Mouse (Mus musculus): ENCODE results near the gene Slc39a5. TPM values are rescaled to one million over a fixed set of nuclear protein-coding genes. Genes with fewer than 3 reads are reported as not detected.

The Slc39a5 gene
- polyA plus RNA-seq, 1 experiment from 2014 or later: not detected

DNA sequence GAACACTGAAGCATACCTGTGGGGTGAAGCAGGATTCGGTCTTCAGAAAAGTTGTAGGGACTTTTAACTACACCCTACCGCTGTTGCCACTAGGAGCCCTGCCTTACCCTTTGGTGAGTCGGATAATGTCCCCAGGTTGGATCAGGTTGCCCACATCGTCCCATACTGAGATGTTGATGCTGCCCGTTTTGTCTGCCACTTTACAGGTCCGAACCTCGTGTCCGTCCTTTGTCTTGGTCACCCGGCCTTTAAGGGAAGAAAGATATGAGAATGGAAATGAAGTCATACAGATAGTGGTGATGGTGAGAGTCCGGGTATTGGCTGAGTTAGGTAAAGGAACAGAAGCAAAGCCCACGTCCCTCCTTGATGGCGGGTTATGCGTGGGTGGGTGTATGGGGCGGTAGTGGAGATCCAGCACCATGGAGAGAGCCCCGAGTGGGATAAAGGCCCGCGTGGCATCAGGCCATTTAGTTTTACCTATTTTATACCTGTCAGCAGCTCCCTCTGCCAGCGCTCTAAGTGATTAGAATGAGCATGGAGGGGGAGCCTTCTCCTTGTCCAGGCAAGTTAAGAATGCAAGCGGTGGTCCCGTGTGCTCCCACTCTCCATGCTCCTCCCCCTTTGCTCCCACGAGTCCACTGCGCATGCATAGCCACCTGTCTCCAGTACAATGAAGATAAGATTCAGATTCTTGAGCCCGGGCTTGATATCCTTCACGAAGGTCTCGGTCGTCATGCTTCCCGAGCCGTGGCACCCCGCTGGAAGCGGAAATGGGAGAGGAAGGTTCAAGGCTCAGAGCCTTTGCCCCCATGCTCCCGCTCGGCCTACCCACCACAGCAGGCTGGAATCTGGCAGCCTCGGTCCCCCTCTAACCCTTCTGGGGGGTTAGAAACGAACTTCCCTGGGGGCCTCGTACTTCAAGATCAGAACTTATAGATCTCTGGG is 7.8 kb upstream of the Slc39a5 start:
- peak overlapping the region; percentile 96 for H3K4me2 ChIP-seq (ENCODE audit: low read depth, low read length, severe bottlenecking)
- H3K27me3 ChIP-seq (ENCODE audit: control insufficient read depth, insufficient read depth, low read length): no peaks in the 10 kb centered on the region
- ATAC-seq (replicated peaks; ENCODE audit: low FRiP score) (peak; percentile 13; the same call in 1 of the 2 replicates), DNase-seq (ENCODE audit: low spot score) (peak; percentile 69)
- H3K9ac ChIP-seq (ENCODE audit: low read length): peak overlapping the region; percentile 96
- peak overlapping the region; percentile 93 for H3K4me3 ChIP-seq (ENCODE audit: low read depth, low read length)
- peak overlapping the region; percentile 82 for H3K27ac ChIP-seq (ENCODE audit: low read depth, low read length)
- H3K36me3 ChIP-seq (ENCODE audit: control insufficient read depth, insufficient read depth, low read length): no peaks in the 10 kb centered on the region
- H3K4me1 ChIP-seq (replicated peaks; ENCODE audit: control insufficient read depth, insufficient read depth, low read length): peaks cover 13% of the 10 kb centered on the region
- no peaks in the 10 kb centered on the region for H3K9me3 ChIP-seq (ENCODE audit: control insufficient read depth, low read length)
- 19% methylated on average over 35 of the region's 35 CpGs for WGBS

DNA sequence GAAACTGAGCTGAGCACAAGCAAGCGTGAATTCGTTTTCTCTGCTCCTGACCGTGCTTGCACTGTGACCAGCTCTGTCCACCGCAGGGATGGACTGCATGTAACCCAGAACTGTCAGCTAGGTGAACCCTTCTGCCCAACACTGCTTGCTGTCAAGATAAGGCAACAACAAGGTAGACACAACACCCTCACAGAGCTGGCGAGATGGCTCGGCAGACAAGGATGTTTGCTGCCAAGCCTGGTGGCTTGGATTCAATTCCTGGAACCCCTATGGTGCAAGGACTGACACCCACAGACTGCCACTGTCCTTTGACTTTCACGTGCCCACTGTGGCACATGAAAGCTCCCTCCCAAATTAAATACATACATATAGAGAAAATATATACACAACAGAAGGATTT is 2.9 kb upstream of the Slc39a5 start:
- H3K27me3 ChIP-seq (ENCODE audit: control insufficient read depth, insufficient read depth, low read length): no peaks in the 10 kb centered on the region
- no peak overlapping the region for H3K4me3 ChIP-seq (ENCODE audit: low read depth, low read length)
- ATAC-seq (replicated peaks; ENCODE audit: low FRiP score): no peak
- no peak for DNase-seq (ENCODE audit: low spot score)
- 88% methylated on average over 7 of the region's 7 CpGs for WGBS
- H3K27ac ChIP-seq (ENCODE audit: low read depth, low read length): no peak overlapping the region
- no peaks in the 10 kb centered on the region for H3K36me3 ChIP-seq (ENCODE audit: control insufficient read depth, insufficient read depth, low read length)
- H3K4me1 ChIP-seq (replicated peaks; ENCODE audit: control insufficient read depth, insufficient read depth, low read length): no peaks in the 10 kb centered on the region; the same call in 1 of the 2 replicates
- H3K4me2 ChIP-seq (ENCODE audit: low read depth, low read length, severe bottlenecking): no peak overlapping the region
- H3K9me3 ChIP-seq (ENCODE audit: control insufficient read depth, low read length): no peaks in the 10 kb centered on the region
- no peak overlapping the region for H3K9ac ChIP-seq (ENCODE audit: low read length)

DNA sequence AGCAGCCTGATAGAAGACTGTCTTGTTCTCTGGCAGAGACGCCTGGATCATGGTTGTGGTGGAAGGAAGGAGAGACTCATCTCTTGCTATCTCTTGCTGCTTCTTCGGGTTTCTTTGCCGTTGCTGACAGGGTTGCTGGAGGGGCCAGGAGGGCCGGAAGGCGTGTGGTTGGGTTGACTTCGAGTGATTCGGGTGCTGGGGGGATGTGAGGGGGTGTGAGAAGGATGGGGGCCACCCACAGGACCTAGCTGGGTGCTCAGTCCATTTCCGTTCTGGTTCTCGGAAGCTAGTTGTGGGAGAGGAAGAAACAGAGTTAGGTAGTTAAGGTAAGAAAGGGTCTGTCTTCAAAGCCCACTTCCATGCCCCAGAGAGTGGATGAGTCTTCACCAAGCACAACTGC is 609 bp upstream of the Slc39a5 start:
- WGBS: 85% methylated on average over 9 of the region's 9 CpGs
- ATAC-seq (replicated peaks; ENCODE audit: low FRiP score): no peak

GRCm38 (mm10) chr10:128400338-128400737 is 691 bp downstream of the Slc39a5 start:
- Histone ChIP-seq H3K36me3 (ENCODE audit: control insufficient read depth, insufficient read depth, low read length) (no peaks in the 10 kb centered on the region), H3K9ac (ENCODE audit: low read length) (no peak overlapping the region)

More for the DNA sequence above, 609 bp upstream of the Slc39a5 start:
- H3K9me3 ChIP-seq (ENCODE audit: control insufficient read depth, low read length): no peaks in the 10 kb centered on the region
- H3K4me2 ChIP-seq (ENCODE audit: low read depth, low read length, severe bottlenecking): no peak overlapping the region
- H3K4me1 ChIP-seq (replicated peaks; ENCODE audit: control insufficient read depth, insufficient read depth, low read length): no peaks in the 10 kb centered on the region
- no peaks in the 10 kb centered on the region for H3K36me3 ChIP-seq (ENCODE audit: control insufficient read depth, insufficient read depth, low read length)
- no peak overlapping the region for H3K27ac ChIP-seq (ENCODE audit: low read depth, low read length)
- DNase-seq (ENCODE audit: low spot score): no peak
- H3K9ac ChIP-seq (ENCODE audit: low read length): no peak overlapping the region
- no peak overlapping the region for H3K4me3 ChIP-seq (ENCODE audit: low read depth, low read length)
- no peaks in the 10 kb centered on the region for H3K27me3 ChIP-seq (ENCODE audit: control insufficient read depth, insufficient read depth, low read length)

GRCm38 (mm10) chr10:128397466-128397865 is 3.6 kb downstream of the Slc39a5 start:
- no peaks in the 10 kb centered on the region for H3K9me3 ChIP-seq (ENCODE audit: control insufficient read depth, low read length)
- ATAC-seq (replicated peaks; ENCODE audit: low FRiP score): no peak
- 61% methylated on average over 7 of the region's 7 CpGs for WGBS
- no peaks in the 10 kb centered on the region for H3K36me3 ChIP-seq (ENCODE audit: control insufficient read depth, insufficient read depth, low read length)
- H3K27ac ChIP-seq (ENCODE audit: low read depth, low read length): no peak overlapping the region
- no peaks in the 10 kb centered on the region for H3K27me3 ChIP-seq (ENCODE audit: control insufficient read depth, insufficient read depth, low read length)
- no peak overlapping the region for H3K4me2 ChIP-seq (ENCODE audit: low read depth, low read length, severe bottlenecking)
- no peak for DNase-seq (ENCODE audit: low spot score)
- H3K4me3 ChIP-seq (ENCODE audit: low read depth, low read length): no peak overlapping the region
- no peaks in the 10 kb centered on the region for H3K4me1 ChIP-seq (replicated peaks; ENCODE audit: control insufficient read depth, insufficient read depth, low read length)
- no peak overlapping the region for H3K9ac ChIP-seq (ENCODE audit: low read length)

More at GRCm38 (mm10) chr10:128400338-128400737, 691 bp downstream of the Slc39a5 start:
- 32% methylated on average over 5 of the region's 5 CpGs for WGBS
- ATAC-seq (replicated peaks; ENCODE audit: low FRiP score) (no peak), DNase-seq (ENCODE audit: low spot score) (no peak)
- H3K4me2 ChIP-seq (ENCODE audit: low read depth, low read length, severe bottlenecking): no peak overlapping the region
- no peak overlapping the region for H3K4me3 ChIP-seq (ENCODE audit: low read depth, low read length)
- H3K4me1 ChIP-seq (replicated peaks; ENCODE audit: control insufficient read depth, insufficient read depth, low read length): no peaks in the 10 kb centered on the region
- no peaks in the 10 kb centered on the region for H3K27me3 ChIP-seq (ENCODE audit: control insufficient read depth, insufficient read depth, low read length)
- H3K9me3 ChIP-seq (ENCODE audit: control insufficient read depth, low read length): no peaks in the 10 kb centered on the region
- no peak overlapping the region for H3K27ac ChIP-seq (ENCODE audit: low read depth, low read length)

DNA sequence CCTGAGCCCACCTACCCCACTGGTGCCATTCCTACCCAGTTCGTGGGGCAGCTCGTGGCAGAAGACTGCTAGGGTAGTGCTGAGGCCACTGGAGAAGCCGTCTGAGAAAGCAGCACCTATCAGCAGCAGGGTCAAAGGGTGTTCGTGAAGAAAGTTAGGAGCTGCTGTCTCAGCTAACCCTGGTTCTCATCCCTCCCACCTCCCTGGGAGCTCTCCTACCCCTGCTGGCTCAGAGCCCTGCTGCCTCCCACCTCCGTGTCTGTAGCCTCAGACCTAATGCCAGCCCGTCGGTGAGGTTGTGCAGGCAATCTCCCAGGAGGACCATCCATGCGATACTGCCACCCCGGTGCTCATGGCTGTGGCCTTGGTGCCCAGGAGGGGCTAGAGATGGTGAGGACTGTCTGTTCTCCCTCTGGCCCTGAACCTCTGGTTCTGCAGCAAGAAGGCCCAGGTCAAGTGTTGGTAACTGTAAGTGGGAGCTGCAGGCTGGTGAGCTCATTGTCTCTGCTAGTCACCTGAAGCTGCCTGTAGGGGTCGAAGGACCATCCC is 4.2 kb downstream of the Slc39a5 start:
- H3K27me3 ChIP-seq (ENCODE audit: control insufficient read depth, insufficient read depth, low read length): no peaks in the 10 kb centered on the region
- peaks cover 2% of the 10 kb centered on the region for H3K36me3 ChIP-seq (ENCODE audit: control insufficient read depth, insufficient read depth, low read length)
- ATAC-seq (replicated peaks; ENCODE audit: low FRiP score) (no peak), DNase-seq (ENCODE audit: low spot score) (no peak)
- no peaks in the 10 kb centered on the region for H3K4me1 ChIP-seq (replicated peaks; ENCODE audit: control insufficient read depth, insufficient read depth, low read length)
- no peak overlapping the region for H3K9ac ChIP-seq (ENCODE audit: low read length)
- no peak overlapping the region for H3K4me2 ChIP-seq (ENCODE audit: low read depth, low read length, severe bottlenecking)
- H3K27ac ChIP-seq (ENCODE audit: low read depth, low read length): no peak overlapping the region
- H3K4me3 ChIP-seq (ENCODE audit: low read depth, low read length): no peak overlapping the region
- no peaks in the 10 kb centered on the region for H3K9me3 ChIP-seq (ENCODE audit: control insufficient read depth, low read length)
- WGBS: 78% methylated on average over 10 of the region's 10 CpGs

DNA sequence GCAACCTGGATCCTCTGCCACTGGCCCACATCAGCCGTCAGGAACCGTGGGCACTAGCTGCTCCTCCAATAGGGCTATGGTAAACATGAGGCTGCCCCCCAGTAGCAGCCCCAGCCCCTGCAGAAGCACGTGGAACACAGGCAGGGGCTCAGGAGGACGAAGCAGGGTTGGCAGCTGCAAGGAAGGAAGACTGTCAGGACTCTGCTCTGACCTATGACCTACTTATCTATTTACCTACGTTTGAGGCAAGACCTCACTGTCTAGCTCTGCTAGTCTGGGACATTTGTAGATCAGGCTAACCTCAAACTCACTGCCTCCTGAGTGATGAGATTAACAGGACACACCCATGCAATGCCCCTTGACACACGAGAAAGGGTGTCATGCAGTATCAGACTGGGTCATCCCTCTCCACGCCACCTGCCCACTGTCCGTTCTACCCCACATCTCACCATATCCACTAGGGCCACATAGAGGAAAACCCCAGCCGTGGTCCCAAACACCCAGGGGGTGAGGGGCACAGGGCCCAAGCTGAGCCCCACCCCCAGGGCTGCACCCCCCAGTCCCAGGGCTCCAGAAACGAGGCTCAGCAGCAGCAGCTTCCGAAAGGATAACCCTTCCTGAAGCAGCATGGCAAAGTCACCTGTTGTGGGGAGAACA is 4.9 kb downstream of the Slc39a5 start:
- no peak overlapping the region for H3K4me2 ChIP-seq (ENCODE audit: low read depth, low read length, severe bottlenecking)
- H3K27ac ChIP-seq (ENCODE audit: low read depth, low read length): no peak overlapping the region
- H3K9me3 ChIP-seq (ENCODE audit: control insufficient read depth, low read length): no peaks in the 10 kb centered on the region
- H3K4me3 ChIP-seq (ENCODE audit: low read depth, low read length): no peak overlapping the region
- H3K27me3 ChIP-seq (ENCODE audit: control insufficient read depth, insufficient read depth, low read length): no peaks in the 10 kb centered on the region
- H3K4me1 ChIP-seq (replicated peaks; ENCODE audit: control insufficient read depth, insufficient read depth, low read length): no peaks in the 10 kb centered on the region
- no peak for DNase-seq (ENCODE audit: low spot score)
- ATAC-seq (replicated peaks; ENCODE audit: low FRiP score): no peak
- 76% methylated on average over 11 of the region's 11 CpGs for WGBS
- peaks cover 2% of the 10 kb centered on the region for H3K36me3 ChIP-seq (ENCODE audit: control insufficient read depth, insufficient read depth, low read length)
- no peak overlapping the region for H3K9ac ChIP-seq (ENCODE audit: low read length)

DNA sequence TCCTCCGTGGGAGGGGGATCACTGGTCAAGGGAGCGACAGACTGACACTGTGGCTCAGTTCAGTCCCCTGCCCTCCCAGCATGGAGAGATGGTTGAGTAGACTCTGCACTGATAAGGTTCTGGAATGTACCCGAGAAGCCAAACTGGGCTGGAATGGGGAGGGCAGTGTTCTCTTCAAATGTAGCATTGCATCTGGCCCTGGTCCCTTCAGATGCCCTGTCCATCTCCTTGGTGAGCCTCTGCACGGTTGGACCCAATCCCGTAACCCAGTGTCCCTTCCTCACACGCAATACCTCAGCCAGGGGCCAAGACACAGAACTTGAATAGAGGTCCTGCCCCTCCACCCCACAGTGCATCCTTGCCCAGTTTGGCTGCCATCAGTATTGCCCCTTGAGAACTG is 9.2 kb downstream of the Slc39a5 start:
- no peaks in the 10 kb centered on the region for H3K9me3 ChIP-seq (ENCODE audit: control insufficient read depth, low read length)
- no peak overlapping the region for H3K4me2 ChIP-seq (ENCODE audit: low read depth, low read length, severe bottlenecking)
- peaks cover 20% of the 10 kb centered on the region for H3K36me3 ChIP-seq (ENCODE audit: control insufficient read depth, insufficient read depth, low read length)
- H3K27me3 ChIP-seq (ENCODE audit: control insufficient read depth, insufficient read depth, low read length): no peaks in the 10 kb centered on the region
- H3K27ac ChIP-seq (ENCODE audit: low read depth, low read length): no peak overlapping the region
- WGBS: 88% methylated on average over 6 of the region's 6 CpGs
- no peak overlapping the region for H3K4me3 ChIP-seq (ENCODE audit: low read depth, low read length)
- DNase-seq (ENCODE audit: low spot score): no peak
- no peak overlapping the region for H3K9ac ChIP-seq (ENCODE audit: low read length)
- ATAC-seq (replicated peaks; ENCODE audit: low FRiP score): no peak
- no peaks in the 10 kb centered on the region for H3K4me1 ChIP-seq (replicated peaks; ENCODE audit: control insufficient read depth, insufficient read depth, low read length)
